ENCODE assay signal across 8 mouse cellular contexts in the genomic region with DNA sequence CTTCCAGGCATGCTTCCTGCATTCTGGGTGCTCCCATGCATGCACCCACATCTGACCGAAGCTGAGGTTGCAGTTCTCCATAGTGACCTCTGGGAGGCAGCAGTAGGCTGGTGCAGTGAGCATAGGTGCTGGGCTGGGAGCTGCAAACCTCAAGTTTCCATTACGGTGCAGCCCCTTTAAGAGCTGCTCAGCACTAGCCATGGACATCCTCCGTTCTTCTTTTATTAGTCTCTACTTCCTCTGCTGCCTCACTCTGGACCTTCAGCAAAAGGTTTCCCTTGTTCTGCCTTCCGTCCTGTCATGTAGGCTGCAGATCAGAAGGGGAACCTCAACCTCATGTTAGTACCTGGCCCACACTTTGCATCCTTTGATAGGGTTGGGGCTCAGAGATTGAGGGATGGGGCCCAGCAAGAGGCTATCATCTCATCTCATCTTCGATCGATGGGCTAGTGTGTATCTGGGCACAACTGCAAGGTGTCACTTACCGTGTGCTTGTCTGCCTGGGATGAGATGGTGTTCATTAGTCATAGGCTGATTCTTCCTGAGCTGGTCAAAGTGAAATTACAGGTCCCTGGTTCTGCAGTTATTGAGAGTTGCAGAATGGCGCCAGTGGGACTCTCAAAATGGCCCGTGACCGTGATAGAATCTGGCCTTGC. TPM values are rescaled to one million over a fixed set of nuclear protein-coding genes. Genes with fewer than 3 reads are reported as not detected.
DNase-seq lines count a peak whose midpoint lies in the region; ATAC-seq lines count a peak whose summit lies in the region.

No protein-coding gene starts in this region.

- H3K27me3 ChIP-seq in forebrain, embryonic 10.5 days (ENCODE audit: poor library complexity, severe bottlenecking), result peaks cover 59% of the 10 kb centered on the region
- H3K27me3 ChIP-seq in hindbrain, embryonic 12.5 days, result peaks cover 42% of the 10 kb centered on the region
- no peaks in the 10 kb centered on the region for H3K27me3 ChIP-seq in megakaryocyte, embryonic 14.5 days (replicated peaks)

- H3K9ac ChIP-seq in hindbrain, embryonic 12.5 days, result 0 out of 2 replicates have a peak overlapping the region, but pooled peaks have one; percentile 65

- peak overlapping the region; percentile 76 for H3K4me3 ChIP-seq in forebrain, embryonic 10.5 days
- H3K4me3 ChIP-seq in hindbrain, embryonic 12.5 days, result peak overlapping the region; percentile 64
- peak overlapping the region; percentile 81 for H3K4me3 ChIP-seq in megakaryocyte, embryonic 14.5 days (replicated peaks)

- no peaks in the 10 kb centered on the region for H3K36me3 ChIP-seq in forebrain, embryonic 10.5 days (replicated peaks)
- no peaks in the 10 kb centered on the region for H3K36me3 ChIP-seq in hindbrain, embryonic 12.5 days
- H3K36me3 ChIP-seq in megakaryocyte, embryonic 14.5 days (replicated peaks; ENCODE audit: low read length), result peaks cover 61% of the 10 kb centered on the region

- 10% methylated on average over 10 of the region's 10 CpGs for WGBS in forebrain, embryonic 10.5 days
- 9% methylated on average over 10 of the region's 10 CpGs for WGBS in hindbrain, embryonic 12.5 days

- H3K4me1 ChIP-seq in forebrain, embryonic 10.5 days, result peaks cover 54% of the 10 kb centered on the region
- H3K4me1 ChIP-seq in hindbrain, embryonic 12.5 days, result peaks cover 32% of the 10 kb centered on the region
- H3K4me1 ChIP-seq in megakaryocyte, embryonic 14.5 days, result peaks cover 94% of the 10 kb centered on the region

- peak; percentile 71 for DNase-seq in gastrocnemius, adult 18-20 months (ENCODE audit: low spot score)
- no peak for DNase-seq in gastrocnemius, adult 8-10 months (ENCODE audit: low spot score in 2 of 2)
- DNase-seq in c-Kit-negative CD71-positive TER-119-positive erythroid progenitor cells, embryonic 14.5 days (ENCODE audit: low read depth, low spot score), result peak; percentile 68
- DNase-seq in forebrain, embryonic 10.5 days (ENCODE audit: extremely low spot score, low spot score), result peak; percentile 61
- peak; percentile 62 for DNase-seq in left cerebral cortex, postnatal 10 days (ENCODE audit: extremely low spot score in 1 of 2, low spot score in 2 of 2)
- DNase-seq in spleen, adult 12 weeks (ENCODE audit: low spot score), result peak; percentile 67

- peak; percentile 27 for ATAC-seq in hindbrain, embryonic 12.5 days (ENCODE audit: low FRiP score)

- no peaks in the 10 kb centered on the region for H3K9me3 ChIP-seq in forebrain, embryonic 10.5 days
- no peaks in the 10 kb centered on the region for H3K9me3 ChIP-seq in hindbrain, embryonic 12.5 days (replicated peaks)
- H3K9me3 ChIP-seq in megakaryocyte, embryonic 14.5 days, result no peaks in the 10 kb centered on the region

- intact Hi-C loops in left cerebral cortex, postnatal 10 days (cut with DNase I), result loop anchor here (2.0 kb wide), 1 partner anchor 44 kb away; no protein-coding TSS in a partner anchor

- H3K4me2 ChIP-seq in hindbrain, embryonic 12.5 days (replicated peaks), result peak overlapping the region; percentile 93

- peak overlapping the region; percentile 82; the same call in 1 of the 2 replicates for H3K27ac ChIP-seq in forebrain, embryonic 10.5 days
- H3K27ac ChIP-seq in hindbrain, embryonic 12.5 days, result no peak overlapping the region

RNA-seq across cellular contexts. Expression of gene Tspan4, which starts 5.9 kb away (rescaled TPM):
- total RNA-seq in gastrocnemius, adult 18-20 months (2021), result 1 to 10 TPM; 6.6 to 7.1 TPM
- total RNA-seq in gastrocnemius, adult 8-10 months (2022), result 10 to 100 TPM in 2 of 4 experiments, 1 to 10 TPM in 2; 8.1 to 15.1 (median 11.9) TPM
- 31.4 and 37.9 TPM in 2 replicates for polyA plus RNA-seq in forebrain, embryonic 10.5 days (2016; fragmentation: Nextera tagmentation; extraction: Ambion mirVana)
- 30.1 and 31.1 TPM in 2 replicates for polyA plus RNA-seq in hindbrain, embryonic 12.5 days (2016; fragmentation: Nextera tagmentation; extraction: Ambion mirVana)
- total RNA-seq in left cerebral cortex, postnatal 10 days (2021), result 10 to 100 TPM; 29.0 to 35.4 TPM
- 53.2 and 54.8 TPM in 2 replicates for polyA plus RNA-seq in megakaryocyte, embryonic 14.5 days (2012; ENCODE audit: insufficient read depth, low replicate concordance)

RNA-seq across cellular contexts. Expression of gene Polr2l, which starts 6.0 kb away (rescaled TPM):
- 10 to 100 TPM; 62.0 to 64.3 TPM for total RNA-seq in gastrocnemius, adult 18-20 months (2021)
- total RNA-seq in gastrocnemius, adult 8-10 months (2022), result 10 to 100 TPM; 57.4 to 68.5 (median 63.7) TPM
- polyA plus RNA-seq in forebrain, embryonic 10.5 days (2016; fragmentation: Nextera tagmentation; extraction: Ambion mirVana), result 87.0 and 95.7 TPM in 2 replicates
- 62.0 and 69.0 TPM in 2 replicates for polyA plus RNA-seq in hindbrain, embryonic 12.5 days (2016; fragmentation: Nextera tagmentation; extraction: Ambion mirVana)
- 10 to 100 TPM; 43.8 to 45.0 TPM for total RNA-seq in left cerebral cortex, postnatal 10 days (2021)
- 49.6 and 150 TPM in 2 replicates for polyA plus RNA-seq in megakaryocyte, embryonic 14.5 days (2012; ENCODE audit: insufficient read depth, low replicate concordance)

RNA-seq across cellular contexts. Expression of gene Cd151, which starts 13.8 kb away (rescaled TPM):
- 10 to 100 TPM; 82.6 to 90.7 TPM for total RNA-seq in gastrocnemius, adult 18-20 months (2021)
- total RNA-seq in gastrocnemius, adult 8-10 months (2022), result 10 to 100 TPM; 78.2 to 98.0 (median 86.2) TPM
- 15.2 and 17.7 TPM in 2 replicates for polyA plus RNA-seq in forebrain, embryonic 10.5 days (2016; fragmentation: Nextera tagmentation; extraction: Ambion mirVana)
- 14.4 and 17.3 TPM in 2 replicates for polyA plus RNA-seq in hindbrain, embryonic 12.5 days (2016; fragmentation: Nextera tagmentation; extraction: Ambion mirVana)
- total RNA-seq in left cerebral cortex, postnatal 10 days (2021), result 10 to 100 TPM; 31.8 to 33.7 TPM
- 56.1 and 168 TPM in 2 replicates for polyA plus RNA-seq in megakaryocyte, embryonic 14.5 days (2012; ENCODE audit: insufficient read depth, low replicate concordance)

RNA-seq across cellular contexts. Expression of gene Cracr2b, which starts 20.1 kb away (rescaled TPM):
- 1 to 10 TPM; 7.2 to 8.9 TPM for total RNA-seq in gastrocnemius, adult 18-20 months (2021)
- total RNA-seq in gastrocnemius, adult 8-10 months (2022), result 10 to 100 TPM in 1 of 4 experiments, 1 to 10 TPM in 3; 3.3 to 11.4 (median 6.9) TPM
- polyA plus RNA-seq in forebrain, embryonic 10.5 days (2016; fragmentation: Nextera tagmentation; extraction: Ambion mirVana), result 6.2 and 7.3 TPM in 2 replicates
- polyA plus RNA-seq in hindbrain, embryonic 12.5 days (2016; fragmentation: Nextera tagmentation; extraction: Ambion mirVana), result 7.7 and 8.9 TPM in 2 replicates
- 1 to 10 TPM; 3.4 to 5.8 TPM for total RNA-seq in left cerebral cortex, postnatal 10 days (2021)
- 19.4 and 29.4 TPM in 2 replicates for polyA plus RNA-seq in megakaryocyte, embryonic 14.5 days (2012; ENCODE audit: insufficient read depth, low replicate concordance)

RNA-seq across cellular contexts. Expression of gene Pnpla2, which starts 26.0 kb away (rescaled TPM):
- total RNA-seq in gastrocnemius, adult 18-20 months (2021), result 100 to 1,000 TPM; 288 to 309 TPM
- 100 to 1,000 TPM; 250 to 384 (median 284) TPM for total RNA-seq in gastrocnemius, adult 8-10 months (2022)
- 15.9 and 18.2 TPM in 2 replicates for polyA plus RNA-seq in forebrain, embryonic 10.5 days (2016; fragmentation: Nextera tagmentation; extraction: Ambion mirVana)
- polyA plus RNA-seq in hindbrain, embryonic 12.5 days (2016; fragmentation: Nextera tagmentation; extraction: Ambion mirVana), result 16.2 and 19.1 TPM in 2 replicates
- 10 to 100 TPM; 19.2 to 25.5 TPM for total RNA-seq in left cerebral cortex, postnatal 10 days (2021)
- 230 and 314 TPM in 2 replicates for polyA plus RNA-seq in megakaryocyte, embryonic 14.5 days (2012; ENCODE audit: insufficient read depth, low replicate concordance)

Comparison
In these comparisons a context has a peak if more than half of its experiments do, and no peak if none do; other contexts are left out.
1. DNase-seq: peak in gastrocnemius, adult 18-20 months (single experiment), c-Kit-negative CD71-positive TER-119-positive erythroid progenitor cells, embryonic 14.5 days (single experiment), forebrain, embryonic 10.5 days (single experiment), left cerebral cortex, postnatal 10 days (2 of 2) and spleen, adult 12 weeks (single experiment); none in gastrocnemius, adult 8-10 months (0 of 2).
2. Peak in every context shown above with its lines, with median percentiles within 50 percentile points of each other: H3K4me3 ChIP-seq.